Mouse (Mus musculus): Measurements from ENCODE around the gene Epyc.

DNA sequence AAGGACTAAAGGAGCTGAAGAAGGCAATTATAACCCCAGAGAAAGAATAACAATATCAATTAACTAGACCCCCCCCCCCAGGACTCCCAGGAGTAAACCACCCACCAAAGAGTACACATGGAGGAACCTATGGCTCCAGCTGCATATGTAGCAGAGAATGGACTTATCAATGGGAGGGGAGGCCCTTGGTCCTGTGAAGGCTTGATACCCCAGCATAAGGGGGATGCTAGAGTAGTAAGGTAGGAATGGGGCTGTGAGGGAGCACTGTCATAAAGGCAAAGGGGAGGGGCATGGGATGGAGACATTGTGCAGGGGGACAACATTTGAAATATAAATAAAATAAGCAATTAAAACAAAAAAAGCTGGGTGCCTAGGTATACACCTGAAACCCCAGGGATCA lies 58.5 kb downstream of the Epyc start:
- no peak for TF ChIP-seq CTCF (IDR thresholded peaks at IDR 0.05; ENCODE audit: low read depth, low read length)
- TF ChIP-seq POLR2A (IDR thresholded peaks at IDR 0.05; ENCODE audit: borderline replicate concordance, low read depth, low read length): no peak
